Mouse (Mus musculus) heart, adult 8-10 months (tissue): Measurements from ENCODE around the gene Myo16. TPM values are rescaled to one million over a fixed set of nuclear protein-coding genes. Genes with fewer than 3 reads are reported as not detected.

Experiments
- DNase-seq: peaks from one replicate; pipeline ENCODE4 v3.0.0; 2022; ENCODE audit warnings: low spot score
- total RNA-seq, 4 experiments: library from RNA; stranded (reverse); gene quantifications; 2 replicates each; pipeline ENCODE4 v1.2.4; 2022

Gene Myo16
- total RNA-seq, 4 experiments from 2014 or later: 0.50 to 4.1 (median 2.6) TPM

DNA sequence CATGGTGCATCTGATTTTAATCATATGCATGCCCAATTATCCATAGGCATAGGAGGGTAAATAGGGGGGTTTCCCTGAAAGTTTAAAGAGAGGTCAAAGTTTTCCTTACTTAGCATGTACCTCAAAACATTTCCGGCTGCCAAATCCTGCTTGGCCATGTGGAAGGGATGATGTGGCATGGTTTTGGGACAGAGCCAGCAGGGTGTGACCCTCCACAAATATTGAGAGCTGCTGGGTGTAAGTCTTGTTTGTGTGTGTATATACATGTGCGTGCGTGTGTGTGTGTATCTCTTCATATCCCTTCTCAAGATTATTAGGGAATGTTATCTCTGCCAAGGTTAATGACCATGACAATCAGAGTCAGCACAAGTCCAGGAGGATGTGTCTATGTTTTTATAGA is 150.3 kb downstream of the Myo16 start:
- no peak for DNase-seq

DNA sequence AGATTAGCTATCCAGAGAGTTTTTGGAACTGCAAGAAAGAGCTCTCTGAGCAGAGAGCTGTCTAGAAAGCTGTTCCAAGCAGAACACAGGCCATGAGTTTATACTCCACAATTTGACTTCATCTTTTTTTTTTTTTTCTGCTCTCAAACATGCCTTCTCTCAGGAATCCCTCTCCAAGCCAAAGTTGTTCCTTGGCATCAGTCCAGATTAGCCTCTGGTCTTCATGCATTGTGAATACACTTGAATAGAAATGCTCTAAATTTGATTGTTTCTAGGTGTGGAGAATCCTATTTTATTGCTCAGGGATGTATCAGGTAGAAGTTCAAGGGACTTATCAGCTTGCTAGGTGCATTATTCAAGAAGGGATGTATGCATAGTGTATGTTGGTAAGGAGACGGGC is 151.0 kb downstream of the Myo16 start:
- no peak for DNase-seq

DNA sequence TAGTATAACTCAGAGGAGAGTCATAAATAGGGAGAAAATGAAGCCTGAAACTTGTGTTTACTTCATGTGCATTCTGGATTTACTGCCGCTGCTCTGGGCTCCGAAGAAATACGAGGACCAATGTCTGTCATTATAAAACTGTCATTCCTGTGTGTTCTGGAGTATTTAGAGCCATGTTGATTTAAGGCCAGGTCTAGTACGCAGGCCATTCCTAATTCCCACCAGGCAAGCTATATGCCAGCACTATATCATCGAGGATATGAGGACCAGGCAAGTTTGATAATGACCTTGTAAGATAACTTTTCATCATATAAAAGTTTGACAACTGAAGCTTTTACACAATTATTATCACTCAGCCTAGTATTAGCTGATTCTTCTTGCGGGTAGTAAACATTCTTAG is 153.6 kb downstream of the Myo16 start:
- no peak for DNase-seq

DNA sequence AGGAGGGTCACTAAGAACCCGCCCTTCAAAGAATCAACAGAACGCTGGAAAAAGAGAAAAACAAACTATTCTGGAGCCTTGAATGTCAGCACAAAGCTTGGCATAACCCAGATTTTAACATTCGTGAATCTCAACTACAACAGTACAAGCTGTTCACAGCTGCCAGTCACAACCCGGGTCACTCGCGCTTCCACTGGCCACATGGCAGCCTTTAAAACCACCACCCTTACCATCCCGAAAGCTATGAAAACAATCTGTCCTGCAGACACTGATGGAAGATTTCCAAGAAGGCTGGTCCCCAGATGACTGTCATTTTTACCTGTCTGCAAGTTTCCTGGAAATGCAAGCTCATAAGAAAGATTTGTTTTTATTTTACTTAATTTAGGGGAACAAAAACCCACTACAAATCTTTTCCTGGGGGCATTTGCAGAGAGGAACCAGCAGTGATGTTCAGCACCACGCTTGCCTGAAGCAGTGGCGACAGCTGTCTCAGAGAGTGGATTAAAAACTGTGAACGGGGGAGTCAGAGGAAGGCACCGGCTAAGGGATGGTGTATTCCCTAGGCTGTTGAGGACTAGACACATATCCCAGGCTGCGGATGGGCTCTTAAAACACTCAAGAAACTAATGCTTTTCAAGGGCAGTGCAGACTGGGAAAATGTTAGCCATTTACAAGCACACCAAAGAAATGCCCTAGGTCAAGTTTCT is 154.2 kb downstream of the Myo16 start:
- no peak for DNase-seq

DNA sequence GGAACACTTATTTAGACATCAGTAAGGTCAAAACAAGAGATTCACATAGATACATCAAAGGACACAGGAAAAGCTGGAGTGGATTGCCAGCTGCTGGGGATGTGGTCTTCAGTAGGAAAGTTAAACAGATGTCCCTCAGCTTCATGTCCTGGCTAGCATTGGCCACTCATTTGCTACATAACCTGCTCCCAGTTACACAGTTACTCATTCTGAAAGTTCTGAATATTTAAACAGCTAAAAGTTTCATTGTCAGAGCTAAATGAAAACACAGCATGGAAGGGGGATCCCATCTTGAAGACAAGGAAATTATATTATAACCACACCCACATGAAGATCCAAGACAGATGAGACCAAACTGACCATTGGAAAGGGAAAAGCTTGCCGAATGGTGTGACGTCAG is 156.8 kb downstream of the Myo16 start:
- DNase-seq: no peak

DNA sequence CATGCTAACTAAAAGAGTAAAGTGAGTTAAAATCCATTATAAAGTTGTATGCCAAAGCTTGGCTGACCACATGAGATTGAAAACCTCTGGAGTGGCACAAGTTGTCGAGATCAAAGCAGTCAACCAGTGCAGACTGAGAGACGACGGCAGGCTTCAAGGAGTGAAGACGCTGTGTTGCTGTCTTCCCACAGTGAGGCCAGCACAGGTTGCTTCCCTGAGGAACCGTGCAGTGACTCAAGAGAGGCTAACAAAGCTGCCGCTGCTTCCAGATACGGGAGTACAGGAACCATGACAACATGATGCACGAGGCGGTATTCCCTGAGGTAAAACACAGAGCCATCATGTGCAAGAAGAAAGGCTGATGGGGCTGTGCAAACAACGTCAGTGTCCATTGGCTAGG is 158.6 kb downstream of the Myo16 start:
- DNase-seq: no peak

DNA sequence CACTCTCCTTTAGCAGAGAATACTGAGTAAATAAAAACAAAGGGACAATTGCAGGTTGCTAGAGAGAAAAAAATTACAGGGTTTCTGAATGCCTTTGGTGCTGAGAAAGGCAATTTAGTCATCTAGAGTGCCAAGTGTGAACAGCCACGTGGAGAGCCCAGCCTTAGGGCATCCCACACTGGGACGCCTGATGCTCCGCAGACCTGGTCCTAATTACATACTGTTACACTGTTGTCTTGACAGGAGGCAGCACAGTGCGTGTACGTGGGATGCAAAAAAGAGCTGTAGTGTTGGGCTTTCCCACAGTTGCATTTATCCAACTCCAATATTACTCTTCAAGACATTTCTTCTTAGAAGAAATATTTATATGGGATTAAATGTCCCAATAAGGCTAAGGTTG is 162.5 kb downstream of the Myo16 start:
- DNase-seq: no peak

DNA sequence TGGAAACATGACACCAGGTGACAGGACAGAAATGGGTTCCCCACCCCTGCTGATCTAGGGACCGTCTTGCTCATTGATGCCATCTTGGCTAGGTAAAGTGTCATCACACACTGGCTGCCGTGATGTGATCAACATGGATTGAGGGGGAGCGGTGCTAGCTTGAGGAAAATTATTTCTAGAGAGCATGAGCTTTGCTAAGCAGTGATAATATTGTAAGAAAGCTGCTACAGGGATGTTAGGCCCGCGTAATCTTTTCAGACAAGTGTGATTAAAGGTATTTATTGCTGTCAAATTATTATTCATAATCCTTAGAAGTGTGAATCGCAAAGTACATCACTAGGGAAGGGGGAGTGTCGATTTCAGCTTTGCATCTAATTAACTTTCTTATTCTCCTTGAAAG is 164.4 kb downstream of the Myo16 start:
- no peak for DNase-seq

DNA sequence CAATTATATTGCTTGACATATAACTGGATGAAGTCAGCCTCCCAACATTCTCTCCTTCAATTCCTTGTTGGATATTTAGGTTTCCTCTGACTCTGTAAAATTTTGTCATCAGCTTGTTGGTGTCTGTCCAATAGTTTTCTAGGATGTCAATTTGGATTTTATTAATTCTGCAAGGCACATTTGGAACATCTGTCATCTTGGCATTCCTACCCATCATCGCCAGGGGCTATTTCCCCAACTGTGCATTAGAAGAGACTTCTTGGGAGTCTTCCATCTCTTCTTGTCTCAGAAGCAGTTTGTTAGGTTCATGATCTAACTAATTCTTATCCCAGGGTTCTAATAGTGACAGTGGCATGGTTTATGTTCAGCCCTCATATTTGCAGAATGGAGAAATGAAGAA is 196.7 kb downstream of the Myo16 start:
- DNase-seq: no peak

DNA sequence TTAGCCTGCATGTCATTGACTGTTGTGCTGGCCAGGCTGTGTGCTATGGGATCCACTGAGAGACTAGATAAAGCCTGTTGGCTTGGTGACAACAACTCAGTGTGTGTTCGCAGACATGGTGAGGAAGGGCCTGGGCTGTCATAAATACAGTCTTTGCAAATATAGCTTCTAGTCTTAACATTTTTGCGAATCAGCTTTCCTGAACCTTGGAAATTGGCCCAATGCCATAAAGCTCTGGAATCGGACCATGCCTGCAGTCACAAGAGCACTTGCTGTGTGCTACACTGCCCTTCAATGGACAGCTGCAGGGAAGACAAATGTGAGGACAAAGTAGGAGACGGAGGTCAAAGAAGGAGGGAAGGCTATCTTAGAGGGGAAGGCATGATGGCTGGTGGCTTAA is 205.0 kb downstream of the Myo16 start:
- no peak for DNase-seq

DNA sequence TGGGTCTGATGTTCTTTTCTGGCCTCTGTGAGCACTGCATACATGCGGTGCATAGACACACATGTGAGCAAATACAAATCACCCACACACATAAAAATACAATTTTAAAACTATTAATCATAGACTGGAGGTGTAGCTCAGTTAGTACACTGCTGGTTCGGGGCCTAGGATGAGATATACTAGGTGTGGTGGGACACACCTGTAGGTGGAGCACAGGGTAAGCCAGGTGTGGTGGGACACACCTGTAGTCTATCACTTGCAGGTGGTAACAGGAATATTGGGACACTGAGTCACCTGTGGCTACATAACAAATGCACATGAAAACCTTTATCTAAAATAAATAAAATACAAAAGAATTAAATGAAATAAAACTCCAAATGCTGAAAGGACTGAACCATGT is 209.2 kb downstream of the Myo16 start:
- DNase-seq: no peak

DNA sequence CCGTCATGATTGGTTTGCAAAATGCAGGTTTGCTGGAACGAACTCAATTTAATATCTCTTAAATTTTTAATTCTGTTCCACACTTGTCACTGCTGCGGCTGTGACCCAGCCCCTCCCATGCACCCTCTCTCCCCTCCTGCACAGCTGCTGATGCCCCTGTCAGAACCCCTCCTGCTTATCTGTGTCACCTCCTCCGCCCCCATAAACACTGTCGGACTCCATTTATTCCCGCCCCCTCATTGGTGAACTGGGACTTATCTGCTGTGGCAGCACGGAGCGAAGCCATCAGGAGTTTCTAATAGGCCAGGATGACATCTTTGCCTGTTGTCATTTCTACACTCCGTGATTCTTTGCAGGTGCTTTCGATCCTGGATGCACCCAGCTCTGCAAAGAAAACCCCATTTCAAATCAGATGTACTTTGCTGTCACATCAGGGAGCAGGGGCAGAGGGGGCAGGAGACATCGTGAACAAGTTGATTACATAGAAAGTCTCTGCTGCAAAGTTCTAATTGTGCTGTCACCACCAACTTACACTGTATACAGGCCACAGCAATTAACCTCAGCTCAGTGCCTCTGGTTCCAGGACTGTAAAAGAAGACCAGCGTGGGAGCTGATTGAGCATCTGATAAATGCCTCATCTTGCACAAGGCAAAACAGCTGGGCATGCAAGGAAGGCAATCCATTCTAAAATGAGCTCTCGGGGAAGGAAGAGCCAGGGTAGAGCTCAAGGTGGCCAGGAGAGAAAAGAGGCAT is 210.1 kb downstream of the Myo16 start:
- no peak for DNase-seq

DNA sequence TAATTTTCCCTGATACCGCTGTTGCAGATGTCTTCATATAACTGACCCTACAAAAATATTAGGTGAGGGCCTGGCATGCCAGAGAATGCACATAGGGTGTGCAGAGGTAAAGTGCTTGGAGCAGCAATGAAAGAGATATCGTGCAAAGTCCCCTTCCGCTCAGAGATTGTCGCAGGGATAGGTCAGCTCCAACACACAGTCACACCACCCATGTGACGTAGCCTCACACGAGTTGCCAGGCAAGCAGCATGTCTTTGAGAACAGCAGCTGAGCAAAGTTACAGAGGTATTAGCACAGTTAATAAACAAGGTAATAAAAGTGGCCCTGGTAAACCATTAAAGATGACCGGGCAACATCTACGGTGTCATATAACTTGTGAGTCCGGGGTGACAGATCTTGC is 212.4 kb downstream of the Myo16 start:
- no peak for DNase-seq

DNA sequence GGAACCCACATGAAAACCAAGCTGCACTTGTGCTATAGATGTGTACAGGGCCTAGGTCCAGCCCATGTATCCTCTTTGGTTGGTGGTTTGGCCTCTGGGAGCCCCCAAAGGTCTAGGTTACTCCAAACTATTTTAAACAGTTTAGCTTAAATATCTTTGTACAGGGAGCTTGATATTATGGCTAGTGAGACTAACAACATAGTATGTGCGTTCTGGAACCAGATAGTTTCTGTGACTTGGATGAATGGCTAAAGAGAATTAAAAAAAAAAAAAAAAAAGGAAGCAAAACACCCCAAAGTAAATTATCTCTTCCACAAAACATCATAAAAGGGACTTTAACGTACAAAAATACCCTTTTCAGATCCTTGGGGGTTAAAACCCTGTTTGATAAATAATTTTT is 218.9 kb downstream of the Myo16 start:
- DNase-seq: no peak

DNA sequence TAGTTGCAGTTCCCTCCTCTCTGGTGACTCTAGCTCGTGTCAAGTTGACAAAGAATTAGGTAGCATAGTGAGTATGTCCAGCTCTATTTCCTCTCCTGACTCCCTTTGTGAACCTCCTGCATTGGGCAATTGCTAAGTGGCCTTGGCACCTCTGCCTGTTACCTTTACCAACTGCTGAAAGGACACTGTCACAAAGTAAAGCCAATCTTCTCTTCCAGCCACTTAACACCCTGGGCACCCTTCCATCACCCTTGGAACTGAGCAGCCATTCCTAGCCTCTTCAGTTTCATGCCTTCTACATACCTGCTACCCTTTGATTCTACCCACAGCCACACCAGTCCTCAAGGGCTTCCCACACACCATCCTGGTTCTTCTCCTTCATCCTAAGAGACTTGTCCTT is 233.4 kb downstream of the Myo16 start:
- peak; percentile 46 for DNase-seq

DNA sequence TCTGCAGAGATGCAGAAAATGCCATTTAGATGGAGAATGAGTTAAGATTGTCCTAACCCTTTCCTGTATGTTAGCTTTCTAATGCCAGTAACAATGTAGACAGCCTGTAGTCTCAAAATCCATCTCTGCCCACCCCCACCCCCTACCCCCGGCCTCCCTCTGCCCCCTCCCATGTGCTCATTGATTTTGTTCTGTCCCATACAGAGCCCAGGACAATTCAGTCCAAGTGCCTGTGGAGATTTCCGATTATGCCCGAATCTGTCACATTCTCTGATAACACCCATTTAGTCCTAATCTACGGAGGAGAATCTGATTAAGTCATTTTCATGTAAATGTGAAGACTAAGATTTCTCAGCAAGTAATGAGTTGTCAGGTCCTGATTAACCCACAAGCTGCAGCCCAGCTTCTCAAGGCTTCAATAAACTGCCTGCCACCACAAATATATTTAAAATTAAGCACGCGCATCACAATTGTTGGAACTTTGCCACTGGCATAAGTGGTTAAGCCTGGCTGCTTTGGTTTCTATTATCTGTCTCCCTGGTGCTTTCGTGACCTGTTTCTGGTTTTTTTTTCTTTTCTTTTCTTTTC is 237.5 kb downstream of the Myo16 start:
- no peak for DNase-seq

DNA sequence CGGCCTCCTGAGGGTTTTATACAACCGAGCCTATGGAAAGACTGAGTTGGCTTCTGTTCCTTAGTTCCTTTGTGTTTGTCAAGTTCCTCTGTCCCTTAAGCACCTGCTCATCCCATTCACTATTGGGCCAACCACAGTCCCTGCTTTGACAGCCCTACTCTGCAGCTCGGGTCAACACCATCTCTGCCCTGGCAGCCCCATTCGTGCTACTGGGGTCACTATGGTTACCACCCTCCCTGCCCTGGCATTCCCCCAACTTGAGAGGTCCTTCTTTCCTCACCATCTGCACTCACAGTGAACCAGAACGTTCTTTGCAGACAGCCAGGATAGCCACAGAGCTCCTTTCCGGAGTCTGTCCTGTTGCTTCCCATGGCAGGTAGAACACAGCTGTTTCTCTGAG is 238.2 kb downstream of the Myo16 start:
- DNase-seq: no peak

DNA sequence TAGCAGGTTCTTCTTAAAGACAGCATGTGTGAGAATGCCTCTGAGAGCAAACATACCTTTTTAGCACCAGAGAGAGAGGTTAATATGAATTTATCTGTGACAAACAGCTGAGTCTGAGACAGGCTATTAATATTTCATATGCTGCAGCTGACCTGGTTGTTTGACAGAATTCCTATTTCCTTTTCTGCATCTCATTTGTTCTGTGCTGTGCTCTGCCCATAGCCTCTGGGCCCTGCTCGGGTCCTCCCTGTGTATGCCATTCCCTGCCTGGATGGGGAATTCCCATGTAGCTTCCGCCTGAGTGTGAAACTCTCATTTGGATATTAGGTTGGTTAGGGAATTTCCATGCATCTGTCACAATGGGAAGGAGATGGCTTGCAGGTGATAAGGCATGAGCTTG is 240.8 kb downstream of the Myo16 start:
- DNase-seq: no peak

DNA sequence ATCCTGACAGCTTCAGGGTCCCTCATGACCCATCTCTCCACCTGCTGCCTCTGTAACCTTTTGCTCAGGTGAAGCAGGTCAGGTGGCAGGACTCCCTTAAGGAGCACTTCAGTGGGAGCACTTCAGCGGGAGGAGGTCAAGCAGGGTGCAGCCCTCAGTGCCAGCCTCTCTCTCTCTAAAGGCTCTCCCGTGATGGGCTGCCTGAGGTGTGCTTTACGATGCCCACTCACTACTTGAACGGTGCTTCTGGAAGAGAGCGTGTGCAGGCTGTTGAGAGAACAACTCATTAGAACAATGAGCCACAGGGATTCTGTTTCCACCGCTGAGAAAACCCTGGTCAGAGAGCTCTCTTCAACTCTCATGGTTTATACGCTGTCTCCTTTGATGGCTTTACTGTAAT is 241.4 kb downstream of the Myo16 start:
- DNase-seq: no peak

DNA sequence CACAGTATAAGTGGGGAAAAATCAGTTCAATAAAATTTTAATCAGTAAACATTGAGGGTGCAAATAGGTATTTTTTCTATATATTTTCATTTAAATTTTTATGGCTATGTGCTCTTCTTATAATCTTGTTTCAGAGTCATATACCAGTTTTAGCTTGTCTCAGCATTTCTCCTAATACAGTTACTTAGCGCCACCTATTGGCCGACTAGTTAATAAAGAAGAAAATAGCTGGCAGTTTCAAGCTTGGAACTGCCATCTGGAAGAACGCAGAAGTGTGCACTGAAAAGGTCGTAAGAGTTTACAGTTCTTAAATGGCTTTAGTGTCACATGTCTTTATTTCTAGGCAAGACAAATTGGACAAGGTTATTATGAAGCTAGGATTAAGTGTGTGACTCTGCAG is 248.9 kb downstream of the Myo16 start:
- peak; percentile 46 for DNase-seq

DNA sequence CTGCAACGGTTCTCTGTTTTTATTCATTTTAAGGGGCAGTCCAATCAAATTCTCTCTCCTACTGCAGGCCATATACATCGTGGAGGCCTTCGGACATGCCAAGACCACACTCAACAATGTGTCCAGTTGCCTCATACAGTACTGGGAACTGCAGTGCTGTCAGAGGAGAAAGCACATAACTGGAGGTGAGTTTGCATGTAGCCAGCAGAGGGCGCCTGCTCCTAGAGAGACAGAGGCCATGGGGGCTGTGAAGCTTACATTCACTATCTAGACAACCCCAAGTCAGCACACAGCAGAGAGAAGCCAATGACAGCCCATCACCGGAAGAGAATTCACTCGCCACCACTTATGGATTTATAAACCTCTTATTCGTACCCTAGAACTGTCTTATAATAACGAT is 251.8 kb downstream of the Myo16 start:
- DNase-seq: peak; percentile 6

DNA sequence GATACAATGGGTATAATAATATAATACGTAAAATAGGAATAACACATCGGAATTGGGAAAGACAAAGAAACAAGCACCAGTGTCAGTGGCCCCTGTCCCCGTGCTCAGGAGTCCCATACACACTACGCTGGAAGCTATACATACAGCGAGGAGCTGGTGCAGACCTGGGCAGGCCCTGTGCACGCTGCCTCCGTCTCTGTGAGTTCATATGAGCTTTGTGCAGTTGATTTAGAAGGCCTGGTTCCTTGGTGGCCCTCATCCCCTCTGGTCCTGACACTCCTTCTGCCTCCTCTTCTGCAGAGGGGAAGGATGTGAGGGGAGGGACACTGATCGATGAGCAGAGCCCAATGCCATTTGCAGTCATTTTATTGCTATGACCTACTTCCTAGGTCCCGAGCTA is 255.3 kb downstream of the Myo16 start:
- no peak for DNase-seq

DNA sequence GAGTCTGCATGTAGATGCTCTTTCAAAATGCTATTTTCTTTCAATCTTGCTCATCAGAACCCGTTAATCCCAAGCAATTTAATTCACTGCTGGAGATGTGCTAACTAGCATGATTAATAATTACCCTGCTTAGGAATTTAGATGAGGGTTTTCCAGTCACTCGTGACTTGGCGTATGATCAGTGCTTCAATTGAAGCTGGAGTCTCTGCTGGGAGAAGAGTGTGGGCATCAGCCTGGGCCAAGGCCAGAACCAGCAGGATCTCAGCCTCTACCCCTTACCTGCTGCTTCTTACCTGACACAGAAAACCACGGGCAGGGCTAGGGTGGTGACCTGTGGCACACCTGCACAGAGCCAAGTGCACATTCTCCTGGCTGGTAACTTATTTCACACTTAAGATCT is 257.8 kb downstream of the Myo16 start:
- no peak for DNase-seq
